Mouse (Mus musculus) CD4-positive, CD25-positive, alpha-beta regulatory T cell, adult 9 weeks (primary cell): ENCODE data around the gene Ffar4. TPM values are rescaled to one million over a fixed set of nuclear protein-coding genes. Genes with fewer than 3 reads are reported as not detected.

Experiments used
- polyA plus RNA-seq: library from polyadenylated mRNA; unstranded; fragments of 100-300 nt; shearing (Covaris generic); gene quantifications from one replicate; pipeline ENCODE4 v1.2.1, GENCODE M21; 2017

Ffar4 gene
- not detected for polyA plus RNA-seq

DNA sequence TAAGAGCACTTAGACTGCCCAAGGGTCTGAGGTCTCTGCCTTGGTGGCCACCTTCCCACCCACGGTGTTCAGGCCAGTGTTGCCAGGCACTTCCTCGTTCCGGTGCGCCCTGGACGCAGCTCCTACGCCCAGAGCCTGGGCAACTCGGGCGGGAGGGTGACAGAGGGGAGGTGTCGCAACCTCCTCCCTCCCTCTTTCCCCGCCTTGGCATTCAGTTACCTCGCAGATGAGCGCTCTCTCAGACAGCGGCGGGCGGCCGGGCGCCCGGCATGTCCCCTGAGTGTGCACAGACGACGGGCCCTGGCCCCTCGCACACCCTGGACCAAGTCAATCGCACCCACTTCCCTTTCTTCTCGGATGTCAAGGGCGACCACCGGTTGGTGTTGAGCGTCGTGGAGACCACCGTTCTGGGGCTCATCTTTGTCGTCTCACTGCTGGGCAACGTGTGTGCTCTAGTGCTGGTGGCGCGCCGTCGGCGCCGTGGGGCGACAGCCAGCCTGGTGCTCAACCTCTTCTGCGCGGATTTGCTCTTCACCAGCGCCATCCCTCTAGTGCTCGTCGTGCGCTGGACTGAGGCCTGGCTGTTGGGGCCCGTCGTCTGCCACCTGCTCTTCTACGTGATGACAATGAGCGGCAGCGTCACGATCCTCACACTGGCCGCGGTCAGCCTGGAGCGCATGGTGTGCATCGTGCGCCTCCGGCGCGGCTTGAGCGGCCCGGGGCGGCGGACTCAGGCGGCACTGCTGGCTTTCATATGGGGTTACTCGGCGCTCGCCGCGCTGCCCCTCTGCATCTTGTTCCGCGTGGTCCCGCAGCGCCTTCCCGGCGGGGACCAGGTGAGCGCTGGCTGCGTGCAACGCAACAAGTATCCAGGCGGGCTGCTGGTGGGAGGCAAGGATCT lies at the start of gene Ffar4:
Gene Ffar4, plus strand, starts transcription at position 214 of the 901 bp plus-strand sequence.

DNA sequence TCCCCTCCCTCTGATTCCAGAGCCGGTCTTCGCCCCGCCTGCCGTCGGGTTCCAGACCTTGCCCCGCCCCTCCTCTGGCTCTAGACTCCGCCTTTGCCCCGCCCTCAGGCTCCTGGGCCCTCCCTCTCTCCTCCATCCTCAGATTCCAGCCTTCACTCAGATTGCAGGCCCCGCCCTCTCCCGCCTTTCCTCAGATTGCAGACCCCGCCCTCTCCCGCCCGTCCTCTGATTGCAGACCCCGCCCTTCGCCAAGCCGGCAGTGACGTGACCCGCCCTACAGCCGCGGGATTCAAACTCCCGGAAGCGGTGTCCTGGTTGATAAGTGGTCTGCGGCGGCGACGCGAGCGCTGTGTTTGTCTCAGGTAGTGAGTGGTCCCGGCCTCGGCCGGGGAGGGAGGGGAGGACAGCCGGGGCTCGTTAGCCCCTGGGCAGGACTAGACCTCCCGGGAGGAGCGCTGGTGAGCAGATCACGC lies 42.1 kb upstream of the Ffar4 start, which contains the start of gene Cep55:
Gene Cep55, plus strand, starts transcription at position 292 of the 473 bp plus-strand sequence.

DNA sequence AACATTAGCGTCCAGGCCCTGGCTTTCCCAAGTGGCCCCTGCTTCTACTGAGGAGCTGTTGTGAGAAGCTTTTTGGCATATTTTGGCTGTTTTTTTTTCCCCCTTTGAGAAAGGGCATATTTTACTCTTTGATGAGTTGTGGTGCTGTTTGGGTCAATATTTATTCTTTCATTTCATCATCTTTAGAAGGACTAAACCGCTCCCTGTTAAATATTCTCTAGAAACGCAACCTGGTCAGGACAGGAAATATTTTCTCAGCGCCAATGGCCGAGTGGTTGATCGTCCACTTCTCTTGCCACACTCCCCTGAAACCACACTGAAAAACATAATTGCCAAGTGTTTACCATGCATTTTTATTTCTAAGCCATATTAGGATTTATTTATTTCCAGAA lies 28.3 kb downstream of the Ffar4 start, which contains the start of gene Rbp4:
Gene Rbp4, minus strand, starts transcription at position 63 of the 392 bp plus-strand sequence.

DNA sequence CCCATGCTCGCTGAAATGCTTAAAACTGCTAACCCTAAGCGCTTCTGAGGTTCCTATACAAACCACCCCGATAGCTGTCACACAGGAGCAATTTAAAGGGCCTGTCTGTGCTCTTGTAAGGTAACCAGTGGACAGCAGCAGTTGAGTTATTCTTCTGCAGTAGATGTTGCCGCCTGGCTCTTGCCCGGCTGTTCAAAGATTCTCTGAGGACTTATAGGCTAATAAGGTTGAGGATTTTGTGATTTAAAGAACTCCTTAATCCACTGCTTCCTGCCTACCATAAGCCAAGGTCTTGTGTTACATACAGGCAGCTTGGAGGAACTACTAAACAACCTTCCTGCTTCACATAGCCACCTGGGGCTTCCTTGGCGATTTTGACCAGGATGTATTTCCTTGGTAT lies 35.6 kb downstream of the Ffar4 start, which contains the start of gene Pde6c:
Gene Pde6c, plus strand, starts transcription at position 301 of the 400 bp plus-strand sequence.

Other genes starting within 250 kb of the Ffar4 start
- 0.14 TPM for gene Myof, start 53.5 kb upstream of the Ffar4 start, polyA plus RNA-seq
- gene Cep55, start 42.1 kb upstream of the Ffar4 start, polyA plus RNA-seq, result 2.7 TPM
- not detected for gene Rbp4, start 28.2 kb downstream of the Ffar4 start, polyA plus RNA-seq
- gene Pde6c, start 35.7 kb downstream of the Ffar4 start, polyA plus RNA-seq, result not detected
- gene Fra10ac1, start 127.1 kb downstream of the Ffar4 start, polyA plus RNA-seq, result 17.1 TPM
- gene Lgi1, start 167.5 kb downstream of the Ffar4 start, polyA plus RNA-seq, result not detected